Mouse (Mus musculus) small intestine, adult 2 months (tissue): ENCODE measurements around the gene Pccb.

ENCODE experiments used
- CTCF ChIP-seq: fragments of 200-500 bp; IDR thresholded peaks from 2 replicates; pipeline ENCODE4 v1.5.1; 2012; ENCODE audit warnings: low read depth, mild to moderate bottlenecking, control low read depth, inconsistent platforms, low read length, moderate library complexity, mixed read lengths; ENCODE audit not compliant: insufficient replicate concordance, insufficient read length; ENCODE audit errors: extremely low read depth
- POLR2A ChIP-seq: fragments of 200-500 bp; IDR thresholded peaks from 2 replicates; pipeline ENCODE4 v1.6.1; 2012; ENCODE audit warnings: low read depth, mild to moderate bottlenecking, control low read depth, inconsistent platforms, low read length, moderate library complexity

GRCm38 (mm10) chr9:101045710-101046338, 11.1 kb upstream of the Pccb start:
- TF ChIP-seq POLR2A, result no peak
- TF ChIP-seq CTCF, result no peak
